Mouse (Mus musculus) forelimb bud, embryonic 11.5 days (tissue): ENCODE measurements at regions not wholly inside any gene's neighbourhood (a gene's known extent, or its start where the extent isn't known, plus 50 kb on each side); places are given as distances from the start of the nearest gene placed in this dataset.

ENCODE experiments used
- DNase-seq: peaks from one replicate; pipeline ENCODE4 v3.0.0-alpha.2; 2012; ENCODE audit warnings: low read depth, low spot score

GRCm38 (mm10) chr4:28646154-28646553 lies 166.8 kb upstream of the Epha7 start:
- DNase-seq, result no peak

GRCm38 (mm10) chr4:28659478-28659877 lies 153.5 kb upstream of the Epha7 start:
- no peak for DNase-seq

GRCm38 (mm10) chr4:28698171-28698570 lies 114.8 kb upstream of the Epha7 start:
- DNase-seq, result no peak

GRCm38 (mm10) chr4:28700481-28700880 lies 112.5 kb upstream of the Epha7 start:
- DNase-seq, result no peak

- peak; percentile 73 for DNase-seq
Observed at GRCm38 (mm10) chr4:28703356-28703755, 109.6 kb upstream of the Epha7 start.
